Mouse (Mus musculus) forebrain, embryonic 15.5 days (tissue): ENCODE results near the gene Tex45. TPM values are rescaled to one million over a fixed set of nuclear protein-coding genes. Genes with fewer than 3 reads are reported as not detected.

Source experiments
- ATAC-seq: fragments of 200-750 bp; cut with Nextera tagmentation; replicated peaks from 2 replicates; pipeline ENCODE4 v1.8.0; 2017; ENCODE audit warnings: mild to moderate bottlenecking, moderate TSS enrichment, moderate library complexity
- H3K27ac ChIP-seq: fragments of 300-500 bp; sonication (generic); replicated peaks from 2 replicates; pipeline ENCODE4 v1.5.1; 2015; ENCODE audit warnings: mild to moderate bottlenecking, inconsistent platforms
- H3K27me3 ChIP-seq: fragments of 300-500 bp; sonication (generic); 2 replicates; pipeline ENCODE4 v1.6.1; 2015; ENCODE audit warnings: inconsistent platforms
- H3K36me3 ChIP-seq: fragments of 300-500 bp; sonication (generic); 2 replicates; pipeline ENCODE4 v1.6.1; 2015; ENCODE audit warnings: mild to moderate bottlenecking, inconsistent platforms
- H3K4me1 ChIP-seq: fragments of 300-500 bp; sonication (generic); 2 replicates; pipeline ENCODE4 v1.6.1; 2015; ENCODE audit warnings: inconsistent platforms
- H3K4me2 ChIP-seq: fragments of 300-500 bp; sonication (generic); replicated peaks from 2 replicates; pipeline ENCODE4 v1.6.1; 2015; ENCODE audit warnings: mild to moderate bottlenecking, inconsistent platforms
- H3K4me3 ChIP-seq: fragments of 300-500 bp; sonication (generic); 2 replicates; pipeline ENCODE4 v1.5.1; 2015; ENCODE audit warnings: mild to moderate bottlenecking, inconsistent platforms
- H3K9ac ChIP-seq: fragments of 300-500 bp; sonication (generic); replicated peaks from 2 replicates; pipeline ENCODE4 v1.6.1; 2015; ENCODE audit warnings: mild to moderate bottlenecking, inconsistent platforms
- H3K9me3 ChIP-seq: fragments of 300-500 bp; sonication (generic); 2 replicates; pipeline ENCODE4 v1.6.1; 2016; ENCODE audit warnings: inconsistent platforms
- WGBS: fragments of 180-500 bp; shearing (Covaris S2); methylation state at CpG from one replicate; pipeline ENCODE4 v1.1.7; 2015; ENCODE audit warnings: mixed read lengths; 5-methylcytosine and 5-hydroxymethylcytosine counted together
- polyA plus RNA-seq: library from polyadenylated mRNA; unstranded; fragments of >200 nt; fragmentation: Nextera tagmentation; extraction: Ambion mirVana; gene quantifications from 2 replicates; pipeline ENCODE4 v1.2.1, GENCODE M21; 2015

Tex45 gene
- polyA plus RNA-seq, 1 experiment from 2014 or later = 0.25 TPM

DNA sequence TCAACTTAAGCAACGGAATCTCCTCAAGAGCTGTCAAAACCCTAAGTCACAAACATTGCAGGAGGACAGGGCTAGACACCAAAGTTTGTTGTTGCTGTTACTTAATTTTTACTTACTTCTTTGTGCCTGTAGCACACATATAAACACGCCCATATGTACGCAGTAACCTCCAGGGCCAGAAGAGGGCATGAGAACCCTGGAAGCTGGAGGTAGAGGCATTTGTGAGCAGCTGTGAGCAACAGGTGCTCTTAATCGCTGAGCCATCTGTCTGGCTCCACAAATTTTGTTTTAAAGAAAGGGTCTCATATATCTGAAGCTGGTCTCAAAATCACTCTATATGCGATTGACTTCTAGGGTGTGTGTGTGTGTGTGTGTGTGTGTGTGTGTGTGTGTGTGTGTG is 6.4 kb upstream of the Tex45 start:
- Histone ChIP-seq H3K4me2 (no peak overlapping the region), H3K9me3 (no peaks in the 10 kb centered on the region), H3K36me3 (no peaks in the 10 kb centered on the region), H3K9ac (no peak overlapping the region), H3K4me3 (no peak overlapping the region), H3K27ac (no peak overlapping the region), H3K27me3 (no peaks in the 10 kb centered on the region), H3K4me1 (0 out of 2 replicates have a peak, but pooled peaks cover 3% of the 10 kb centered on the region)
- no peak for ATAC-seq
- WGBS = 53% methylated on average over 5 of the region's 5 CpGs

DNA sequence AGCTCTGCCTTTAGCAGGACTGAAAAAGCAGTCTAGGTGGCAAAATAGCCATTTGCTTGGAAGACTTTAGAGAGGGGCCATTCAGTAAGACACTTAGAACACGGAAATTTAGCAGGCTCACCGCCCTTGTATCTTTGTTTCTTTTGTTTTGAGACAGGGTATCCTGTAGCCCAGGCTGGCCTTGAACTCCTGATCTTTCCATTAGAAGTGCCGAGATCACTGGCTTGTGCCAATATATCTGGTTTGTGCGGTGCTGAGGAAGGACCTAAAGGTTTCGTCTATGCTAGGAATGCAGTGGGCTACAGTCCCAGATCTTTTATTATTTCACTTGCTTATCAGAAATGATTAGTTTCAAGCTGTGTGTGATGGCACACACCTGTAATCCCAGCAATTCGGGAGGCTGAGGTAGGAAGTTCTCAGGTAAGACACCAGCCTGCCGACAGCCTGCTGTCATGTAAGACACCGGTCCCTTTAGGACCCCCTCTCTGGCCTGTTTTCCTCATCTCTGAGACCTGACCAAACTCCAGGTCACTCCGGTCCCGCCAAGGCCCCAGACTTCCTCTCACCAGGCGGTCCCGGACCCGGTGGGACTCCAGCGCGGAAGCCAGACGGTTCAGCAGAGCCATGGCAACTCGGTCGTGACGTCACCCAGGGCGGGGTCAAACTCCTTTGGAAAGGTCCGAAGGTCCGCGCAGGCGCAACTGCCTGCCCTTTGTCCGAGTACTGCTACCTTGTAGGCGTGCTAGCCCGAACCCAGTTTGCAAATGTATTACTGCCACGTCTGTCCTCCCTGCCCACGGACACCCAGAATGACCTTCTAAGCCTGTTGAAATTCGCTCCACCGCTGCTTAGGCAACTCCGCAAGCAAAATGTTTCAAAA is 3.4 kb upstream of the Tex45 start, which contains the start of gene Pex11g:
Gene Pex11g, minus strand, starts transcription at position 675 of the 880 bp plus-strand sequence.
- Histone ChIP-seq H3K27me3 (no peaks in the 10 kb centered on the region), H3K9me3 (no peaks in the 10 kb centered on the region), H3K27ac (peak within 1 kb of the TSS; percentile 61), H3K4me3 (peak within 1 kb of the TSS; percentile 44), H3K36me3 (no peaks in the 10 kb centered on the region), H3K4me2 (peak within 1 kb of the TSS; percentile 58), H3K9ac (peak within 1 kb of the TSS; percentile 42), H3K4me1 (0 out of 2 replicates have a peak, but pooled peaks cover 3% of the 10 kb centered on the region)
- ATAC-seq = peak; percentile 89
- 7% methylated on average over 32 of the region's 32 CpGs for WGBS

DNA sequence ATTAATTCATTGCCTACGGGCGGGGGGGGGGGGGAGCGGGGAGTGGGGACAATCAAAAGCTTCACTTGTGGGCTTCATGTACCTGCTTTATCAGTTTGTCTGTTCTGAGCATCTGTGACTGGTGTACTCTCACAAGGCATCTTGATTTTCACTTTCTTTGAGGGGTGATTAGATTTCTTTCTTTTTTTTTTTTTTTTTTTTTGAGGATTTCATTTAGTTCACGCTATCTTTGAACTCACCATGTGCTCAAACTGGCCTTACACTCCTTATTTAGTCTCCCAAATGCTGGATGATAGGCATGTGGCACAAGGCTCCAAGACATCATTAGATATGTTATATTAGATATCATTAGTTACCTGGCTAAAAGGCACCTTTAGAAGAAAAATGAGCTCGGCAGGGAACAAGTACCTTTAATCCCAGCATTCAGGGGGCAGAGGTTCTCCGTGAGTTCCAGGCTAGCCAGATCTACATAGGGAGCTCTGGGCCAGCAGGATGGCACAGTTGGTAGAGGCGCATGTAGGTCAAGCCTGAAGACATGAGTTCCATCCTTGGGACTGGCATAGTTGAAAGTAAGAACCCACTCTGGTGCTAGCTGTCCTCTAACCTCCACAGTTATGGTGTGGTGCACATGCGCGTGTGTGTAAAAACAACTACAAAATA is 2.6 kb upstream of the Tex45 start:
- Histone ChIP-seq H3K36me3 (no peaks in the 10 kb centered on the region), H3K4me1 (0 out of 2 replicates have a peak, but pooled peaks cover 3% of the 10 kb centered on the region), H3K9ac (peak overlapping the region; percentile 42), H3K4me2 (peak overlapping the region; percentile 58), H3K4me3 (peak overlapping the region; percentile 44), H3K27me3 (no peaks in the 10 kb centered on the region), H3K27ac (peak overlapping the region; percentile 61), H3K9me3 (no peaks in the 10 kb centered on the region)
- ATAC-seq = peak; percentile 14
- 49% methylated on average over 9 of the region's 9 CpGs for WGBS

DNA sequence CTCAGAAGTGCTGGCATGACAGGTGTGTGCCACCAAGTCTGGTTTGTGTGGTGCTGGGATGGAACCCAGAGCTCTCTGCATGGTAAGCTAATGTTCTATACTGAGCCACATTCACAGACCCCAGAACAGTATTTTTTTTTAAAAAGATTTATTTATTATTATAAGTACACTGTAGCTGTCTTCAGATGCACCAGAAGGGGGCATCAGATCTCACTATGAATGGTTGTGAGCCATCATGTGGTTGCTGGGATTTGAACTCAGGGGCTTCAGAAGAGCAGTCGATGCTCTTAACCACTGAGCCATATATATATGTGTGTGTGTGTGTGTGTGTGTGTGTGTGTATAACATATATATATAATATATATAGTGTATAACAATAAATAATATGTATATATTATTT is 1.8 kb upstream of the Tex45 start:
- no peaks in the 10 kb centered on the region for H3K27me3 ChIP-seq
- no peak overlapping the region for H3K9ac ChIP-seq
- no peaks in the 10 kb centered on the region for H3K36me3 ChIP-seq
- 0 out of 2 replicates have a peak, but pooled peaks cover 3% of the 10 kb centered on the region for H3K4me1 ChIP-seq
- no peak overlapping the region for H3K27ac ChIP-seq
- ATAC-seq = no peak
- WGBS = 90% methylated on average over 1 of the region's 1 CpGs
- no peak overlapping the region for H3K4me2 ChIP-seq
- no peaks in the 10 kb centered on the region for H3K9me3 ChIP-seq
- H3K4me3 ChIP-seq = no peak overlapping the region

DNA sequence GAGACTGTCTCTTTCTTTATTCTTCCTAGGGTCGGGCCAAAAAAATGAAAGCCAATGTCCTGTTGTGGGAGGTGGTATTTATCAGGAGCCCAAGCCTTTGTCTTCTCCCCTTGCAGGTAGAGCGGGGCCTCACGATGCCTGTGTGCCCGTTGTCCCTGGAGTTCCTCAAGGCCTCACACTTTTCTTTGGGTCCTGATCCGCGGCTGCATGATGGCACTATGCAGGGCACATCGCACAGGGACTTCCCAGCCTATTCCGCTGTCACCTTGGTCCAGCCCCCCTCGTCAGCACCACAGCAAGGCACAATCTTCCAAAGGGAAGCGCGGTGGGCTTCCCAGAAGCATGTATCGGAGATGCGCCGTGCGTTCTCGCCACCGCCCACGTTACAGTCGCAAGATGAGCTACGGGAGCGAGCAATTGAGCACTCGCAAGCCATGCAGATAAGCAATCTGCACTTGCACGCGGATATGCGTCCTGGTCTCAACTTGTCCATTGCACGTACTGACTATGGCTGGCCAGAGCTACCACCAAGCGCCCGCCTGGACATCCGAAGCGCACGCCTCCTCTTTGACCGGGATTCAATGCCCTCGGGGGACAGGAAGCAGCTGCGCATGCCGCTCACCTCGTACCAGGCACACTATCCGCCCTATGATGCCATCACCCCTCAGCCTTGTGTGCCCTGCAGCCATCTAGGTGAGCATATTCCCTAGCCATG is 5.2 kb downstream of the Tex45 start:
- H3K36me3 ChIP-seq = no peaks in the 10 kb centered on the region
- H3K9ac ChIP-seq = peak overlapping the region; percentile 35
- H3K27me3 ChIP-seq = no peaks in the 10 kb centered on the region
- H3K27ac ChIP-seq = no peak overlapping the region
- H3K4me3 ChIP-seq = peak overlapping the region; percentile 30
- no peaks in the 10 kb centered on the region for H3K9me3 ChIP-seq
- peak; percentile 41; the same call in 1 of the 2 replicates for ATAC-seq
- peak overlapping the region; percentile 41 for H3K4me2 ChIP-seq
- peaks cover 6% of the 10 kb centered on the region; the same call in 1 of the 2 replicates for H3K4me1 ChIP-seq
- 30% methylated on average over 37 of the region's 37 CpGs for WGBS

DNA sequence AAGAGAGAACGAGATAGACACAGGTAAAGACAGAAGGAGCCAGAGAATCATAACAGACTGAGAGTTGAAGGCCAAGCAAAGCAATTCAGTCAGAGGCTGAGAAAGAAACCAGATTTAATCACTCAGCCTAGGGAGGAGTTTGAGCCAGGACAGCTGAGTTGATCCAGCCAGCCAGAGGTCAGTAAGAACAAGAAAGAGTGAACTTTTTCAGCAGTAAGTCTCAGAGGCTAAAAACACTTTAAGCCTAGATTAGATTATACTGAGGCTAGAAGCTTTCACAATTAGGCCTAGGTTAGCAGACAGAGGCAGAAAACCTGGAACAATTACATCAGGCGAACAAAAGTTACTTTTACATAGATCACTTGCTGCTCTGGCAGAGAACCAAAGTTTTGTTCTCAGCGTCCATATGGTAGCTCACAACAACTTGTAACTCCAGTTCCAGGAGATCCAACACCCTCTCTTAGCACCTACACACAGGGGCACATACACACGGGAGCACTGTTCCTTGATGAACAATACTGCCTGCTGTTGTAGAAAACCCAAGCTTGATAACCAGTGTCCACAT is 9.6 kb downstream of the Tex45 start:
- no peak overlapping the region for H3K4me2 ChIP-seq
- ATAC-seq = no peak
- H3K9ac ChIP-seq = no peak overlapping the region
- H3K27me3 ChIP-seq = no peaks in the 10 kb centered on the region
- WGBS = 74% methylated on average over 4 of the region's 4 CpGs
- H3K9me3 ChIP-seq = no peaks in the 10 kb centered on the region
- H3K27ac ChIP-seq = no peak overlapping the region
- H3K4me1 ChIP-seq = peaks cover 6% of the 10 kb centered on the region; the same call in 1 of the 2 replicates
- no peak overlapping the region for H3K4me3 ChIP-seq
- no peaks in the 10 kb centered on the region for H3K36me3 ChIP-seq

DNA sequence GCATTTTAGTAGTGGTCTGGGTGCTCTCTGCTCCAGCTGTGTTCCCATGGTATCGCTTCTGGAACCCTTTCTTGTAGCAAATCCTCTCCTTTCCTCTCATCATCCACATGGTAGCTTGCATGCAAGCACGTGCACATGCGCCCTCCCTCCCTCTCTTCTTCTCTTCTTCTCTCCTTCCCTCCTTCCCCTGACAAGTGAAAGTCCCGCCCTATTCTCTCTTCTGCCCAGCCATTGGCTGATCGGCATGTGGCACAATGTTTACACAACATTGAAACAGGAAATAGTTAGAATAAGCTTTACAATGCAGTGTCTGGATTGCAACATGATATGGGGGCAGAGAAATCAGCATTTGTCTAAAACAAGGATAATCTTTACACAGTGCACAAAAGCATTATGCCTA is 10.9 kb downstream of the Tex45 start:
- Histone ChIP-seq H3K4me1 (no peaks in the 10 kb centered on the region), H3K9me3 (no peaks in the 10 kb centered on the region), H3K4me3 (no peak overlapping the region), H3K27me3 (no peaks in the 10 kb centered on the region), H3K36me3 (no peaks in the 10 kb centered on the region), H3K27ac (no peak overlapping the region), H3K4me2 (no peak overlapping the region), H3K9ac (no peak overlapping the region)
- WGBS = 68% methylated on average over 5 of the region's 5 CpGs
- ATAC-seq = no peak

DNA sequence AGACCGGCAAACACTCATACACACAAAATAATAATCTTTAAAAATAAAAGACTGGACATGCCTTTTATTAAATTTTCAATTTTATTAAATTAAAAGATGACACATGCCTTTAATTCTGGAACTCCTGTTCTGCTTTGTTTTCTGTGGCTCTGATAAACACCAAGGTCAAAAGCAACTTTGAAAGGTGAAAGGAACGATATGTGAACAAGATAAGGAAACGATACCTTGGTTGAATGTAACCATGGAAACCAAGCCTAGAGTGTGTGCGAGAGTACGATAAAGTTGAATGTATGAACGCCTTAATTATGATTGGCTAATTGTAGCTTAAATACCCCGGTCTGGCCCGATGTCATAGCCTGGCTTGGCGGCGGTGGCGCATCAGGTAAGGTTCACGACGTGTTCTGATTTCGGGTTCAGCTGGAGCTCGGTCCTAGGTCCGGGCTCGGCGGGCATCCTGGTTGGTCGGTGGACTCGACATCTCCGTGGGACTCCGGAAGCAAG is 11.6 kb downstream of the Tex45 start:
- Histone ChIP-seq H3K27ac (no peak overlapping the region), H3K9ac (no peak overlapping the region), H3K4me2 (no peak overlapping the region), H3K4me3 (no peak overlapping the region), H3K36me3 (no peaks in the 10 kb centered on the region), H3K9me3 (no peaks in the 10 kb centered on the region), H3K27me3 (no peaks in the 10 kb centered on the region), H3K4me1 (no peaks in the 10 kb centered on the region)
- no peak for ATAC-seq
- 90% methylated on average over 22 of the region's 22 CpGs for WGBS

DNA sequence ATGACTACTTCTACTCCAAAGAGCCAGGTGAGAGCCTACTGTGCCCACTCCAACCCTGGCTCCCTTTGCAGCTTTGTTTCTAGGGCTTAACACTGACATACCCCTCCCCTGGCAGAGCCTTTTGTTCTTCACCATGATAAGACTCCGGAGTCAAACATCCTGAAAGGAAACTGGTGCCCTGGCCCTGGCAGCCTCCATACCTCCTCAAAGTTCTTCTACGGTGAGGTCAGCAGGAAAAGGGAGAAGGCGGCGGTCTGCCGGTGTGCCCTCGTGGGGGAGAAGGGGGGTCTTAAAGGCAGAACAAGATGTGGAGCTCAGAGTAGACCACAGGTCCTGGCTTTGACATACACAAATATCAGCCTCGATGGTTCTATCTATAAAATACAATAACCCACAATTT is 12.9 kb downstream of the Tex45 start:
- Histone ChIP-seq H3K27me3 (no peaks in the 10 kb centered on the region), H3K4me1 (no peaks in the 10 kb centered on the region), H3K27ac (no peak overlapping the region), H3K9ac (no peak overlapping the region), H3K9me3 (no peaks in the 10 kb centered on the region), H3K4me3 (no peak overlapping the region), H3K36me3 (no peaks in the 10 kb centered on the region), H3K4me2 (no peak overlapping the region)
- WGBS = 88% methylated on average over 7 of the region's 7 CpGs
- no peak for ATAC-seq

DNA sequence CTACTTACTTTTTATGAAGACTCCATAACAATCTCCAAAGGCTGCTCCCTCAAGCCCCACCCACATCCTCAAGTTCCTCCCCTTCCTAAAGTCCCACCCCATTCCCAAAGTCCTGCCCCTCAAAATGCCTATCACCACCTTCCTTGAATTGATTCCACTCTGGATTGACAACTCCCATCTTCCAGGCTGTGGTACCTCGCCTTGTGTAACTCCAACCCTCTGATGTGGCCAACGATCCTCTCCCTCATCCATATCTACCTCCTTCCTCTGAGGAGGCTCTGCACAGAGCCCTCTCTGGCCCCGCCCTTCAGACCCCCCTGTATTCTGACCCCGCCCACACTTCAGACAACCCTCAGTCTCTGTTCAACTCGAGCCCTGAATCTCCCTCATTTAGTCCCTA is 14.5 kb downstream of the Tex45 start:
- 35% methylated on average over 5 of the region's 5 CpGs for WGBS
- Histone ChIP-seq H3K9me3 (no peaks in the 10 kb centered on the region), H3K4me2 (no peak overlapping the region), H3K9ac (no peak overlapping the region), H3K4me1 (no peaks in the 10 kb centered on the region), H3K27me3 (no peaks in the 10 kb centered on the region), H3K36me3 (no peaks in the 10 kb centered on the region), H3K4me3 (no peak overlapping the region), H3K27ac (no peak overlapping the region)
- ATAC-seq = no peak

DNA sequence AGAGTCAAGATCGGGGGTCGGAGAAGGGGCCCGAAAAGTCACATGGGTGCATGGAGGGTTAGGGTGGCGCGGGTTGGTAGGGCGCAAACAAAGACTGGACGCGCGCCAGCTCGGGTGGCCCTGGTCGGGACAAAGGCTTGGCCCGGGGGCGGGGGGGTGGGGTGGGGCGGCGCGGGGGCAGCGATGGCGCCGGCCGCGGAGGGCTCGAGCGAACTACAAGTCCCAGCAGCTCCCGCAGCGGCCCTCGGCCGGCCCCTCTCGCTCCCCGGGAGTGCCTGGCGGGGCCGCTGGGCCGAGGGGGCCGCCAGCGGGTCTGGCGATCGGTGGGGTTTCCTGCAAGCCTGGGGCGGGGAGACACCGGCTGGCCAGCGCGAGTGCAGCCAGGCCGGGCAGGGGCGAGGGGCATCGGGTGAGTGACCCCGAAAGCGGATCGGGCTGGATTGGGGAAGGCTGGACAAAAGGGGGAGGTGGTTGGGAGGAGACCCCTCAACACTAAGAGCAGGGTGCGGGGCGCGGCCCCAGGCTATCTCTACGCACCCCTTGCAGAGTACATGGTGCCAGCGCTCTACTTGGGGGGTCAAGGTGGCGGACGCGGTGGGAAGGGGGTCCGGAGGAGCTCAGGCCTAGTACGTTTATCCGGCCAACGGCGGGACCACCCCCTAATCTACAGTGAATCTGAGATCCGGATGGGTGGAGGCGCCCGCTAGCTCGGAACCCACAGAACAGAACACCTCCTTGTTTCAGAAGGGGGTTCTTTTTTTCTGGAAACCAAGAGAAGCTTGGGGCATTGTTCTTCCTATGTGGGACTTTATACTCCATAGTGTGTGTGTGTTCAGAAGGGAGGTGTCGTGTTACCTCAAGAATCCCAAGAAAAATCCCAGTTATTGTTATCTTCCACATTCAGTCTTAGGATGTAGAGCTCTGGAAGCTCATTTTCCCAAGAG is 22.5 kb downstream of the Tex45 start, which contains the start of gene Zfp358:
Gene Zfp358, plus strand, starts transcription at position 238 of the 944 bp plus-strand sequence.
- peaks cover 24% of the 10 kb centered on the region for H3K4me1 ChIP-seq
- no peaks in the 10 kb centered on the region for H3K9me3 ChIP-seq
- peak; percentile 92 for ATAC-seq

More for the DNA sequence above, 22.5 kb downstream of the Tex45 start, which contains the start of gene Zfp358:
- Histone ChIP-seq H3K4me2 (peak within 1 kb of the TSS; percentile 68), H3K4me3 (peak within 1 kb of the TSS; percentile 87), H3K36me3 (peaks cover 31% of the 10 kb centered on the region), H3K9ac (peak within 1 kb of the TSS; percentile 99), H3K27me3 (no peaks in the 10 kb centered on the region), H3K27ac (peak within 1 kb of the TSS; percentile 92)
- WGBS = 1% methylated on average over 52 of the region's 64 CpGs
